Mouse (Mus musculus) erythroid progenitor cell, adult 5-6 weeks (primary cell): ENCODE measurements around the gene Ccnd1. TPM values are rescaled to one million over a fixed set of nuclear protein-coding genes. Genes with fewer than 3 reads are reported as not detected.

Source experiments
- ATAC-seq: replicated peaks from 2 replicates; pipeline ENCODE4 v1.8.0; 2016; ENCODE audit warnings: moderate number of reproducible peaks, mild to moderate bottlenecking, moderate TSS enrichment, inconsistent platforms; ENCODE audit not compliant: poor library complexity, low FRiP score, severe bottlenecking
- total RNA-seq, 2 experiments: library from RNA; stranded (forward) in 1 of 2; stranded (reverse) in 1 of 2; fragments of 150-400 nt in 1 of 2; fragments of 186-747, 209-891 nt in 1 of 2; gene quantifications; 2 replicates each; pipeline versions ENCODE4 v1.2.3 to v1.2.4; 2015 to 2017; ENCODE audit warnings: low replicate concordance in 2 of 2

Gene Ccnd1
- total RNA-seq, 2 experiments from 2014 or later = 1.7 TPM

DNA sequence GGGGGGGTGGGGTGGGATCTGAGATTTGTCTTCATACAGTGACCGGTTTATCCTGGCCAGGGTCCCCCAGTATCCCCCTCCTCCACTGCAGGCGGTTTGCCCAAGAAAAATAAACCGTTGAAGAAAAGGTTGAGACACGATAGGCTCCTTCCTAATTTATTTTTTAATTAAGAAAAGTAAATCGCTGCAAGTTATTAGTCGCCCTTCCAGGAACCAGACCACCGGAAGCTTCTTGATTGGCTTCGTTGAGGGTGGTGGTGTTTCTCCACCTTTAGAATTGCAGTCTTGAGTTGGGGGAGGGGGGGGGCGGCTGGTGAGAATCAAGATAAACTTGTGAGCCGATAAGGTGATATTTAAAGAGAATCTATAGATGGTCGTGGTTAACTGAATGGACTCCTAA, 860 bp upstream of the Ccnd1 start:
- ATAC-seq = no peak

DNA sequence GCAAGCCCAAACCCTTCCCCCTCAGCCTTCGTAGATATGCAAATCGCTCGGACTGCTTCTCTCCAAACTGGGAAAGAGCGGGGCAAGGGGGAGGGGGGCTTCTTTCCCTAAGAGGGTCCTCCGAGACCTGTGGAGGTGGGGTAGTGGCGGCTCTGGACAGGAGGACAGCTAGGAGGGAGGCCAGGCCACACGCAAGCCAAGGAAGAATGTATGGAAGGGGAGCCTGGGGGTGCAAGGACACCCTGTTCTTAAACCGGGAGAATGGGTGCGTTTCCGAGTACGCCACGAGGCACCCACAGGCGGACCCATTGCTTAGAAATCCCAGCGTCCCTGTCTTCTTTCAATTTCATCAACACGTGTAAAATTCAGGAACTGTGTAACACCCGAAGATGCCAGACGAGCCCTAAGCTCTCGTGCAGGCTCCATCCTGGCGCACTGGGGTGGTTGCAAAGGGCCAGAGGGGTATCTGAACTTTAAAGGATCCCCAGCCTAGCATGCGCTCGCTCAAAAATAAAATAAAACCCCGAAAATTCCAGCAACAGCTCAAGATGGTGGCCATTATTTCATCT, 362 bp upstream of the Ccnd1 start:
- no peak for ATAC-seq

DNA sequence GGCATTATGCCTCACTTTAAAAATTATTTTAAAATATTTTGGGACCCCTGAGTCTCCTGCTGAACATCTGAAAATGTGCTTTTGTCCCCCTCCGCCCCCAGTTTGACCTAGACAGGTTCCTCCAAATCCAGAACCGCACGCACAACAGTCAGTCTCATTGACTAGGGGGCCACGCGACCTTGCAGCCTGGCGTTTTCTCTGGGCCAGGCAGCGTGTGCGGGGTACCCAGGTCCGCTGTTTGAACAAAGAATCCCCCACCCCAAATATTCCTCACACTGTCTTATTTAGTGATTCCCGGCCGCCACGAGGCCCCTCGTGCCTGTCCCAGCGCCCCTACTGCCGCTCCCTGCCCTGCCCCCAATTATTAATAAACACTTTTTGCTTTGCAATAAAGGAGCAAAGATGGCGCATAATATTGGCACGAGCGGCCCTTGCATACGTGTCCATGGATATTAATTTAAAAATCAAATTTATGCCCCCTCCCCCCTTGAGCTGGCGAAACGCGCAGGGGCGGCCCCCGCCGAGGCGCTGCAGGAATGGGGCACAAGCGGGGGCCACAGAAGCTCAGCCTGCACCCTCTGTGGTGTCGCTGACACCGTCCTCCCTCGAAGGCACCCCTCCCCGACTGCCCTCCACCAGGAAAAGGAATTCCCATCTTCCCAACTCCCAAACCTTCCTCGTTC, 923 bp downstream of the Ccnd1 start:
- ATAC-seq = no peak

DNA sequence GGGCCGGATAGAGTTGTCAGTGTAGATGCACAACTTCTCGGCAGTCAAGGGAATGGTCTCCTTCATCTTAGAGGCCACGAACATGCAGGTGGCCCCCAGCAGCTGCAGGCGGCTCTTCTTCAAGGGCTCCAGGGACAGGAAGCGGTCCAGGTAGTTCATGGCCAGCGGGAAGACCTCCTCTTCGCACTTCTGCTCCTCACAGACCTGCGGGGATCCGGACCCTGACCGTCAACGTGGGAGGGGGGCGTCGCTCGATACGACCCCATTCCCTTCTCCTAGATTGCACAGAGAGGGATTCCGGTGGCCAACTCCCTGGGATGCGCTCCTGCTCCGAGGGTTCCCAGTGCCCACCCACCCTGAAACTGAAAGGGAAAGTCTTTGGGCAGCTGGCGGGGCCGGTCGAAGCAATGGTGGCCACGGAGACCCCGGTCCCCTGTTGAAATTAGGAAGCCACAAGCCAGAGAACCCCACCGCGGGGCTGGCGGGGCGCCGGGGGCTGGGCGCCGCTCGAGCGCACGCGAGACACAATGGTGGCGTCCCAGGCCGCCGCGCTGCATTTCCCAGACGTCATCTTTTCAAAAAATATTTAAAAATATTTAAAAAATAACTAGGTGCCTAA, 1.7 kb downstream of the Ccnd1 start:
- ATAC-seq = no peak

DNA sequence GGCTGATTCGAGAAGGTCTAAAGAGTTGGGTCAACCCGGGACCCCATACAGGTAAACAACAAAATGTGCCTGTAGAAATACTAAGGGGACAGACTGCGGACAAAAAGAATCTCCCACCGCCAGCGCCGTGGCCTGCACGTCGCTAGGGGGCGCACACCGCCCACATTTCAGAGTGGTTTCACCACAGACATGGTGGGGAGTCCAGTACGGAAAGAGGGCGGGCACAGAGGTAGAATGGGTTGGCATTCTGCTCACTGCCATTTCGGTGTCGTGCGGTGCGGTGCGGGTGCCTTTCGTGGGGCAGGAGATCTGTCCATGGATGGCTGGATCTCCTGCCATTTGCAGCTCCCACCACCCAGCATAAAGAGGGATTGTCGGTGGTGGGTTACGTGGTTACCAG, 2.2 kb downstream of the Ccnd1 start:
- no peak for ATAC-seq

DNA sequence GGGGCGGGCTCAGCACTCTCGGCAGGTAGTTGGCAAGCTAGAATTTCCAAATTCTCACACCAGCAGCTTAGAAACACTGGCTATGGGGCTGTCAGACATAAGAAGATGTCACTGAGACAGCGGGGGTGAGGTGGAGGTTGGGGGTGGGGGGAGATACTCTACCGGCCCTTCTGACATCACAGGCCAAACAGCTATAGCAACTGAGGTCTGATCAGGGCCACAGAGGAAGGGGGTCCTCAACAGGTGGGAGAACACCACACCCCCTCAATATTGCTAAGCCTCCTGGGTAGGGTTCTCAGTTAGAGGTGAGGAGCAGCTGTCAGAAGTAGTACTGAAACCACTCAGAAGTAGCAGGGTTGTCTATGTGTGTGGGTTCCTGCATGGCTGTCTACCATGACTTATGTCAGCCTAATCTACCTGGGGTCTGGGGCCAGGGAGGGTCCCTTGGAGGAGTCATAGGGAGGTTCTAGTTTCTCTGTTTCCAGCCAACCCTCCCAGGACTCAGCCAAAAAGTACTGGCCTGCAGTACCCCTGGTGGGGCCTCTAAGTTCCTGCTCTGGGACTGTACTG, 3.3 kb downstream of the Ccnd1 start:
- ATAC-seq = no peak

DNA sequence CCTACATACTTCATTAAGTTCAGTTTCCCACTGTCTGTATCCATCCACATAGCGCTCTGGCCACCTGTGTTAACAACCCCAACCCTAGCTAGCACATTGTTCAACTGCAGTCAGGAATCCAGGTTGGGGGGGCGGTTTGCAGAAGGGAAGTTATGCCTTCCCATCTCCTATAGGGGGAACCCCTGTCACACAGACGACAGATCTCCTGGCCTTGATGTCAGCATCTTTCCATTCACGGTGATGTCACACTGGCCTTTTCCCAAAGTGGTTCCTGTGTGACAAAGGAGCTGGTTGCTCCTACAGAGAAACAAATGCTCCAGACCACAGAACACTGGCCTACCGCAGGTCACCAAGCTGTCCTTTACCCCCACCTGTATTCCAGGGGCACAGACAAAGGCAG, 4.2 kb downstream of the Ccnd1 start:
- no peak for ATAC-seq

DNA sequence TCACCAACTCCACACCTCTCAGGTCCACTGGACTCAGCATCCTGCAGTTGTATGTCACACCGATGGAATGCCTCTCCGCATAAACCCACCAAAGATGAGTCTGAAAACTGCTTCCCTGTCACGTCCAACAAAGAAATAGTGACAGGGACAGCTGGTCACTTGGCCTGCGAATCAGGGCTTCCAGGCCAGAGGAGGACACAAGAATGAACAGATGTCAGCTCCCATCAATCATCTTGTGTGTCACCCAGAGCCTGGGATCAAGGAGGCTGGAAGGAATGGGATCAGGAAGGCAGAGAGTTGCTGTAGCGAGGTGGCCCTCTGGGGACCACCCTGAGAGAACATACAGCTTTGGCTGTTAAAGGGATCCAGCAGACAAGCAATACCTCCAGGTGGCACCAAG, 4.8 kb downstream of the Ccnd1 start:
- no peak for ATAC-seq

DNA sequence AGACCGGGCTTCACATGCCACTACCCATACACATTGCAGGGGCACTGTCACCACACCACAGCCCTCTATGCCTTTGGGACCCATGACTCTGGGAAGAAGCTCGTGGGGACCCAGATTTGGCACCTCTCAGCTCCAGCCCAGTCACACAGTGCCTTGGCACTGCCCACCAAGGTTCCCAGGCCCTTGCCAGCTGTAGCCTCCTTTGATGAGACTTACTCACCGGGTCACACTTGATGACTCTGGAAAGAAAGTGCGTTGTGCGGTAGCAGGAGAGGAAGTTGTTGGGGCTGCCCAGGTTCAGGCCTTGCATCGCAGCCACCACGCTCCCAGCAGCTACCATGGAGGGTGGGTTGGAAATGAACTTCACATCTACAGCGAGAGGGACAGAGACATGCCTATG, 5.9 kb downstream of the Ccnd1 start:
- ATAC-seq = no peak

DNA sequence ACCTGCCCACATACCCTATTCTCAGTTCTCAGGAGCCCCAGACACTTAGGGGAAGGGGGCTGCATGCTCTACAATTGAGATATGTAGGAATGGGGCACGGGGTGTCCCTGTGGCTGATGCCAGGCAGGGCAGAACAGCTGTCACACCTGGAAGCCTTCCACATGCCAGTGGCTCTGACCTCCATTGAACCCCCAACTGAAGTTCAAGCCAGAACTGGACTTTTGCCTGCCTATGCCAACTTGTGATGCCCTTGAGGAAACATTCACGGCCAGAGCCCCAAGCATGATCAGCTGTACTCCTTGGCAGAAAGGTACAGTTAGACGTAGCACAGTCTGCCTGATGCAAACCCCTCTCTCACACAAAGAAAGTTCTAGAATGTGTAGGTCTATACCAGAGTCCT, 6.4 kb downstream of the Ccnd1 start:
- ATAC-seq = no peak

DNA sequence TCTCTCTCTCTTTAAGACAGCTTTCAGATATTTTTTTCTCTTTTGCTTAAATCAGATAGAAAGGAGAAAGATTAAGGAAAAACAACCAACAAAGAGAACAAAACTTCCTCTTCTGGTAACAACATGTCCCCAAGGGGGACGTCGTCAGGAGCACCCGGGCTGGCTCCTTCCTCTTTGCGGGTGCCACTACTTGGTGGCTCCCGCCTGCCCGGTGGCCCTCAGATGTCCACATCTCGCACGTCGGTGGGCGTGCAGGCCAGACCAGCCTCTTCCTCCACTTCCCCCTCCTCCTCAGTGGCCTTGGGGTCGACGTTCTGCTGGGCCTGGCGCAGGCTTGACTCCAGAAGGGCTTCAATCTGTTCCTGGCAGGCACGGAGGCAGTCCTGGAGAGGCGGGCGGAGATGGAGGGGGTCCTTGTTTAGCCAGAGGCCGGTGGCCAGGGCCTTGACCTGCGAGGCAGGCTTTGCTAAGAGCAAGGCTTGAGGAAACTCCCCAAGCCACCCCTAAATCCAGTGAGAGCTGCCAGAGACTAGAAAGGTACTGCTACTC, 7.3 kb downstream of the Ccnd1 start:
- ATAC-seq = no peak

DNA sequence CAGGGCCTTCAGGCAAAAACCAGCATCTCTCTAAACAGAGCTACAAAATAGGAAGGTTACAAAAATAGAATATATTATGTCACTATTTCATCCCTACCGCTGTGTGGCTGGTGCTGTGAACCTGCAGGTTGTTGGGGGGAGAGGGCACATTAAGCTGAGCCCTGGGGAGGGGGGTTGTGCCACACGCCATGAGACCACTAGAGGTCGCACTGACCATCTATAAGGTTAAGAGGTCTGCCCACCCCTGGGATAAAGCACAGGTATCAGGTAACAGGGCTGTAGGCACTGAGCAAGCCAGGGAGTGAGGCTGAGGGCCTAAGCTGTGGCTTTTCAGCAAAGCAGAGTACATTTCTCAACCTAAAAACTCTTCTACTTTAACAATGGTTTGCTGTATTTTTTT, 7.9 kb downstream of the Ccnd1 start:
- no peak for ATAC-seq

DNA sequence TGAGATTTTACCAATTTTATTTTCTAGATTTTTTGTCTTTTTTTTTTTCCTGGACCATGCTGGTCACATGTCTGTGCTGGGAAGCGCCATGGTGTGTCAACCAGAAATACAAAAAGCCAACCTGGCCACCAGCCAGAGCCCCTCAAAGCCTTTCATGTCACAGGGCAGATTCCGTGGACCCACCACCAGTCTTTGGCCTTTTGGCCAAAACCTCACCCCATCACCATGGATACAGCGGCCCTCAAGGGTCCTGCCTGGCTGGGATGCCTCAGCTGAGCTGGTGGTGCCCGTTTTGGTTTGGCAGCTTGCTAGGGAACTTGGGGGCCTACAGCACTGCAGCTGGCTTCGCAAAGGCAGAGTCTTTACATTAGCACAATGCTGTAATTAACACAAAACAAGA, 9.8 kb downstream of the Ccnd1 start:
- no peak for ATAC-seq

DNA sequence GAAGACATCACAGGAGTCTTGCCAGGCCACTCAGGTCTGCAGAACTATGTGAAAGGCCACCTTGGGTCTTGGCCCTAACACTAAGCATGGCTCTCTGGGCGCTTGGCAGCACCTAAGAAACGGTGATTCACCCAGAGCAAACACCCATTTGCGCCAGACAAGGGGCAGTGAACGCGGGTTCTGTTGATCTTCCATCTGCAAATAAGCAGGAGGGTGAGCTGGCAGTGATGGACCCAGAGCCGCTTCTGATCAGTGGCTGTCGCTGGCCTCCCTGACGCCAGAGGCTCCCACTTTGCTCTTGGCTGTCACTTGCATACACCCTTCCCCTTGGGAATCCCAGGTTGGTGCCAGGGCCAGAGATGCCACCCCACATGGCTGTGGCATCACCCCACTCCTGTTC, 10.2 kb downstream of the Ccnd1 start:
- no peak for ATAC-seq

DNA sequence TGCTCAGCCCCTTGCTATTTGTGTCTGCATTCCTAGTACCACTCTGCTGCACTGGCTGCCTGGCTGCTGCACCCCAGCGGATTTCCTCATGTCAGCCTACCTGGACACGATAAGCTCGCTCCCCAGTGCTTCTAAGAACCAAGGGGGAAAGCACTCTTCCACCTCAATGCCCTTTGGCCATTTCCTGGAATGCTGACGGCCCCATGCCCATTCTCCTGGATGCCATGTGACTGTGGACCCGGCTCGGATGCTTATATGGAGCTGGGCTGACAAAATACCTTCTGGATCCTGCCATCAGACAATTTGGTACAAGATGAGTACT, 10.9 kb downstream of the Ccnd1 start:
- ATAC-seq = no peak

DNA sequence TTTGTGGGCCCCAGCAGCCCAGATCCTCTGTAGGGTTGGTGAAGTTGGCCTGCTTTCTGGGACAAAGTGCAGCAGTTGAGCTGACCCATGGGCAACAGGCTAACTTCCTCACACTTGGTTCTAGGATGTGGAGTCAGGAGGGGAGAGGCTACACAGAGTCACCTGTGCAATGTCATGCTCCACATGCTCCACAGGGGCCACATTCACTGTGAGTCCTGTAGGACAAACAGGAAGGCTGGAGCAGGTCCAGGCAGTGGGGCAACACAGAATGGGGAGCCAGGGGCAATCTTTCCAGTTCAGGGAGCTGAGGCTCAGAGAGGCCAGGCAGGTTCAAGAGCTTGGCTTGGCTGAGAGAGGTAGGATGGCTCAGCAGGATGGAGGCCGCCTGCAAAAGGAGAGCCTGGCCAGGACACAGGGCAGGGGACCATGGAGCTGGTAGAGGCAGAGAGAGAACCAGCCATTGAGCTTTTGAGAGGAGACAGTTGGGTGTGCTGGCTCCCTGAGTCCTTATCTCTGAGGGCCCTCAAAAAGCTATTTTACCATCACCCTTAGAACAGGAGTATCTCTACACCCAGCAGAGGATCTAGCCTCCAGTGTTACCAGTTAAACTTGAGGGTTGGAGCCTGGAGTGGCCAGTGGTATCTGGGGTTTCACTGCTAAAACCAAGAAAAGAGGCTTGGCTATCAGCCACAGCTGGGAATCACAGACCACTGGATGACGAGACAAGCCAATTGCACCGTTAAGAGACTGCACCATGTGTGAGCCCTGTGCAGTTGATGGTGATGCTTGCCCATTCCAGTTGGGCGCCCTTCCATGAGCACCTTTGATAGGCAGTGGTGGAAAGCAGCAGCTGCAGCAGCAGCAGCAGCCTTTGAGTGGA, 11.5 kb downstream of the Ccnd1 start:
- 0 out of 2 replicates have a peak, but pooled peaks have one; percentile 12 for ATAC-seq

DNA sequence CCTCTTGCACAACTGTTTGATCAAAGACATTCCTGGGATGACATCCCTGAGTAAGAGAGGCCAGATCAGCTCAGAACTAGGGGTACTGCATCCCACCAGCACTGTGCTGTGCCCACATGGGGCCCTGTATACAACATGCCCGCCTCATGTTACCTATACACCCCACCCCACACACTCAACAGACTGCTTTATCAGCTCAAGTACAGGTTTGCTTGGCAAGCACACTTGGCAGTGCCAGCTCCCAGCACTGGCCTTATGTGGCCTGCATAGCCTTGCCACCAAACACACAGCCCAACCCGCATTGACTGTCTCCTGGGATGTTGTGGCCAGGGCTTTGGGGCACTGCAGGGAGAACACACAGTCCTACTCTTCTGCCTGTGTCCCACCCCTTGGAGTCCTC, 12.1 kb downstream of the Ccnd1 start:
- no peak for ATAC-seq

DNA sequence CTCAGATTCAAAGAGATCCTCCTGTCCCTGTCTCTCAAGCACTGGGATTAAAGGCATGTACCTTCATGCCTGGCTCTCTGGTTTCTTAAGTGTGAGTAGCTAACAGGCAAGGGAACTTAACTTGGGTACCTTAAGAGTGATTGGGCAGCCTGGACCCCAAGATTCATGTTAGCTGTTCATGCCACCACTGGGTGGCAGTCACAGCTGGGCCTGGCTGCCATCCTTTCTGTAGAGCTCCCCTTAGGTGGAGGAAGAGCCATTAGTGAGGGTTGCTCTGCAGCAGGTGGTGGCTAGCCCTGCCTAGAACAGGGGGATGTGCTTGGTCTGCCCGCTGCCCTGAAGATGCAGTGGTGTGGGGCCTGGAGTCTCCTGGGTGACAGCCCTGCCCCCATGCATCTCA, 20.9 kb downstream of the Ccnd1 start:
- no peak for ATAC-seq

DNA sequence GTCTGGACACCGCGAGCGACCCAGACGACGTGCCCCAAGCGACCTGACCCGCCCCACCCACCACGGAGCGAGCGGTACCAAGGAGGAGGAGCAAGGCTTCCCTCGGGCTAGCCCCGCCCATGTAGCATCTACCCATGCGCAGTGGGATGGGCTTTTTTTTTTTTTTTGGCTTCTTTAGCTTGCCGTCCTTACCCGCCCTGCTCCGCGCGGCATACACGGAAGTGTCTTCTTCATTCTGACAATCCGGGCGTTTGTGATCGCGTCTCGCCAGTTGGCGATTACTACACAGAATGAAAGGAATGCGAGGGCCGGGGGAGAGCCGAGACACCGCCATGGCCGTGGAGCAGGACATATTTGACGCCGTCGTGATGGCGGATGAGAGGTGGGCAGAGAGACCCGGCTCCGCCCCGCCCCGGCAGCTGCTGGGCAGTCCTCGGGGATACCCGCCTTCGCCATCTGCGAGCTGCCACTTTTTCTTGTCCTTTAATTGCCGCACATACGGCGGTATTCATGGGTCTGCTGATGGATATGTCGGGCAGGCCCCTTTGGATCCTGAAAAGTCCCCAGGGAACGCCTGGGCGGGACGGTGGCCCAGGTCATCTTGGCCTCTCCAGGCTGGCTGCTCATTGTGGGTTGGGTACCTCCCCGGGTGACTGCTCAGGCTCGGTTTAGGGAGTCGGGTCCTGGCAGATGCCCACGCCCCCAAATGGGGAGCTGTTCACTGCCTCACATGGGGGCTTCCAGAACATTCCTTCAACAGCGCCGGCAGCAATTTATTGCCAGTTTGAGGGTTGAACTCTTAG, 24.6 kb downstream of the Ccnd1 start, which contains the start of gene LTO1:
LTO1 (plus strand) TSS at position 153 of the 803 bp plus-strand sequence.
- ATAC-seq = peak; percentile 92
